Mouse (Mus musculus): ENCODE measurements around the gene Olfr301. TPM values are rescaled to one million over a fixed set of nuclear protein-coding genes. Genes with fewer than 3 reads are reported as not detected.

Olfr301 gene
- total RNA-seq (2014; fragmentation: Nextera tagmentation): not detected in 2 replicates
- 0.12 TPM in 1 of 2 replicates, not detected in the other for total RNA-seq (2017)
- not detected in 2 replicates for polyA plus RNA-seq (2012)

DNA sequence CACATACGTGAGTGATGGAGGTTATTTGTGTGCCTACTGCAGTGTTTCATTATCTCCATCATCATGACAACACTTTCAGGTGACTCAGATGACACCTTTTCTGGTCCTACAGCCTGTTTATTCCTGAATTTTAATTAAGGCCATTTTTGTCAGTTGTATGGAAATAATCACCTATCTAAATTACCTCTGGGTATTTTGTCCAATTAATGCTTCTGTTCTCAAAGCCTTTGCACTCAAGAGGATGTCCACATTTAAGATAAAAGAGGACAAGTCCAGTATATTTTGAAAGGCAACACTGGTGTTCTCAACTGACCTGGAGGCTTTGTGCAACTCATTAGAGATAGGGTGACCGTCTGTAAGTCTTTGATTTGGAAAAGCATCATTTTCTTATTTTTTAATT lies at the start of gene Olfr301:
Olfr301 (plus strand) TSS at position 301 of the 400 bp plus-strand sequence.
- no peak for DNase-seq (ENCODE audit: low spot score)
- Histone ChIP-seq H3K4me3 (ENCODE audit: low read depth, low read length) (no peak within 1 kb of the TSS), H3K9me3 (replicated peaks) (no peaks in the 10 kb centered on the region), H3K36me3 (replicated peaks) (no peaks in the 10 kb centered on the region), H3K27me3 (ENCODE audit: insufficient read depth, low read length) (no peaks in the 10 kb centered on the region), H3K4me1 (ENCODE audit: insufficient read depth, low read depth, low read length) (no peaks in the 10 kb centered on the region)
- TF ChIP-seq CTCF (IDR thresholded peaks at IDR 0.05; ENCODE audit: low read depth, low read length) (no peak), TAL1 (conservative IDR thresholded peaks at IDR 0.05; ENCODE audit: low read depth, low read length) (no peak), GATA2 (IDR thresholded peaks at IDR 0.05; ENCODE audit: borderline replicate concordance, low read depth, low read length) (no peak), POLR2AphosphoS5 (IDR thresholded peaks at IDR 0.05; ENCODE audit: insufficient replicate concordance, low read depth, low read length) (no peak), GATA1 (IDR thresholded peaks at IDR 0.05; ENCODE audit: borderline replicate concordance, low read length) (no peak)
- ATAC-seq (ENCODE audit: extremely low read depth, insufficient number of reproducible peaks, low FRiP score, poor library complexity, severe bottlenecking): no peak

- Histone ChIP-seq H3K4me3 (ENCODE audit: low read depth, low read length) (no peak within 1 kb of the TSS), H3K9me3 (replicated peaks) (0 out of 2 replicates have a peak, but pooled peaks cover 2% of the 10 kb centered on the region), H3K4me1 (ENCODE audit: insufficient read depth, low read depth, low read length) (no peaks in the 10 kb centered on the region), H3K27me3 (ENCODE audit: insufficient read depth, low read length) (no peaks in the 10 kb centered on the region), H3K36me3 (replicated peaks) (no peaks in the 10 kb centered on the region)
- DNase-seq (ENCODE audit: low spot score): no peak
- no peak for TF ChIP-seq GATA1 (IDR thresholded peaks at IDR 0.05; ENCODE audit: borderline replicate concordance, low read length)
- TF ChIP-seq GATA2 (IDR thresholded peaks at IDR 0.05; ENCODE audit: borderline replicate concordance, low read depth, low read length): no peak
- TF ChIP-seq TAL1 (conservative IDR thresholded peaks at IDR 0.05; ENCODE audit: low read depth, low read length): no peak
- no peak for TF ChIP-seq CTCF (IDR thresholded peaks at IDR 0.05; ENCODE audit: low read depth, low read length)
- no peak for TF ChIP-seq POLR2AphosphoS5 (IDR thresholded peaks at IDR 0.05; ENCODE audit: insufficient replicate concordance, low read depth, low read length)
- ATAC-seq (ENCODE audit: extremely low read depth, insufficient number of reproducible peaks, low FRiP score, poor library complexity, severe bottlenecking): no peak
Observed at GRCm38 (mm10) chr7:86366828-86367227, 36.8 kb upstream of the Olfr301 start, which contains the start of gene Olfr305. Gene Olfr305 (minus strand): TSS chr7:86366928.

GRCm38 (mm10) chr7:86385769-86386168 lies 17.9 kb upstream of the Olfr301 start:
- H3K4me1 ChIP-seq (ENCODE audit: insufficient read depth, low read depth, low read length): no peaks in the 10 kb centered on the region
- no peaks in the 10 kb centered on the region for H3K27me3 ChIP-seq (ENCODE audit: insufficient read depth, low read length)
- TF ChIP-seq GATA2 (IDR thresholded peaks at IDR 0.05; ENCODE audit: borderline replicate concordance, low read depth, low read length): no peak
- TF ChIP-seq GATA1 (IDR thresholded peaks at IDR 0.05; ENCODE audit: borderline replicate concordance, low read length): no peak
- no peak for TF ChIP-seq TAL1 (conservative IDR thresholded peaks at IDR 0.05; ENCODE audit: low read depth, low read length)
- no peak for TF ChIP-seq POLR2AphosphoS5 (IDR thresholded peaks at IDR 0.05; ENCODE audit: insufficient replicate concordance, low read depth, low read length)
- no peak for TF ChIP-seq CTCF (IDR thresholded peaks at IDR 0.05; ENCODE audit: low read depth, low read length)
- no peaks in the 10 kb centered on the region for H3K9me3 ChIP-seq (replicated peaks)
- H3K4me3 ChIP-seq (ENCODE audit: low read depth, low read length): no peak overlapping the region
- ATAC-seq (ENCODE audit: extremely low read depth, insufficient number of reproducible peaks, low FRiP score, poor library complexity, severe bottlenecking) (no peak), DNase-seq (ENCODE audit: low spot score) (no peak)
- H3K36me3 ChIP-seq (replicated peaks): no peaks in the 10 kb centered on the region

- no peaks in the 10 kb centered on the region for H3K36me3 ChIP-seq (replicated peaks)
- H3K27me3 ChIP-seq (ENCODE audit: insufficient read depth, low read length): no peaks in the 10 kb centered on the region
- H3K4me3 ChIP-seq (ENCODE audit: low read depth, low read length): no peak within 1 kb of the TSS
- DNase-seq (ENCODE audit: low spot score) (no peak), ATAC-seq (ENCODE audit: extremely low read depth, insufficient number of reproducible peaks, low FRiP score, poor library complexity, severe bottlenecking) (no peak)
- H3K9me3 ChIP-seq (replicated peaks): no peaks in the 10 kb centered on the region
- TF ChIP-seq CTCF (IDR thresholded peaks at IDR 0.05; ENCODE audit: low read depth, low read length): no peak
- TF ChIP-seq GATA1 (IDR thresholded peaks at IDR 0.05; ENCODE audit: borderline replicate concordance, low read length): no peak
- no peak for TF ChIP-seq GATA2 (IDR thresholded peaks at IDR 0.05; ENCODE audit: borderline replicate concordance, low read depth, low read length)
- H3K4me1 ChIP-seq (ENCODE audit: insufficient read depth, low read depth, low read length): no peaks in the 10 kb centered on the region
Observed at GRCm38 (mm10) chr7:86386558-86386957, 17.1 kb upstream of the Olfr301 start, which contains the start of gene Olfr304. Gene Olfr304 (minus strand): TSS chr7:86386658.

GRCm38 (mm10) chr7:86397689-86398088 lies 6.0 kb upstream of the Olfr301 start, which contains the start of gene Olfr303:
Gene Olfr303 (minus strand): TSS chr7:86397789.
- DNase-seq (ENCODE audit: low spot score) (no peak), ATAC-seq (ENCODE audit: extremely low read depth, insufficient number of reproducible peaks, low FRiP score, poor library complexity, severe bottlenecking) (no peak)
- Histone ChIP-seq H3K4me1 (ENCODE audit: insufficient read depth, low read depth, low read length) (no peaks in the 10 kb centered on the region), H3K9me3 (replicated peaks) (no peaks in the 10 kb centered on the region; the same call in 1 of the 2 replicates), H3K4me3 (ENCODE audit: low read depth, low read length) (no peak within 1 kb of the TSS), H3K36me3 (replicated peaks) (no peaks in the 10 kb centered on the region), H3K27me3 (ENCODE audit: insufficient read depth, low read length) (no peaks in the 10 kb centered on the region)
- TF ChIP-seq GATA2 (IDR thresholded peaks at IDR 0.05; ENCODE audit: borderline replicate concordance, low read depth, low read length): no peak
- TF ChIP-seq TAL1 (conservative IDR thresholded peaks at IDR 0.05; ENCODE audit: low read depth, low read length): no peak
- TF ChIP-seq GATA1 (IDR thresholded peaks at IDR 0.05; ENCODE audit: borderline replicate concordance, low read length): no peak
- TF ChIP-seq CTCF (IDR thresholded peaks at IDR 0.05; ENCODE audit: low read depth, low read length): no peak
- no peak for TF ChIP-seq POLR2AphosphoS5 (IDR thresholded peaks at IDR 0.05; ENCODE audit: insufficient replicate concordance, low read depth, low read length)

- no peaks in the 10 kb centered on the region for H3K36me3 ChIP-seq (replicated peaks)
- no peaks in the 10 kb centered on the region for H3K27me3 ChIP-seq (ENCODE audit: insufficient read depth, low read length)
- no peak for ATAC-seq (ENCODE audit: extremely low read depth, insufficient number of reproducible peaks, low FRiP score, poor library complexity, severe bottlenecking)
Observed at GRCm38 (mm10) chr7:86459621-86460020, 56.0 kb downstream of the Olfr301 start, which contains the start of gene Olfr299. Gene Olfr299 (plus strand): TSS chr7:86459921.

More at GRCm38 (mm10) chr7:86459621-86460020, 56.0 kb downstream of the Olfr301 start, which contains the start of gene Olfr299:
- Histone ChIP-seq H3K4me3 (ENCODE audit: low read depth, low read length) (no peak within 1 kb of the TSS), H3K4me1 (ENCODE audit: insufficient read depth, low read depth, low read length) (no peaks in the 10 kb centered on the region), H3K9me3 (replicated peaks) (no peaks in the 10 kb centered on the region)
- DNase-seq (ENCODE audit: low spot score): no peak
- TF ChIP-seq GATA2 (IDR thresholded peaks at IDR 0.05; ENCODE audit: borderline replicate concordance, low read depth, low read length): no peak
- no peak for TF ChIP-seq POLR2AphosphoS5 (IDR thresholded peaks at IDR 0.05; ENCODE audit: insufficient replicate concordance, low read depth, low read length)
- TF ChIP-seq TAL1 (conservative IDR thresholded peaks at IDR 0.05; ENCODE audit: low read depth, low read length): no peak
- no peak for TF ChIP-seq GATA1 (IDR thresholded peaks at IDR 0.05; ENCODE audit: borderline replicate concordance, low read length)
- TF ChIP-seq CTCF (IDR thresholded peaks at IDR 0.05; ENCODE audit: low read depth, low read length): no peak

Other genes starting within 250 kb of the Olfr301 start
- not detected in 2 replicates for gene Vmn2r75, start 232.1 kb upstream of the Olfr301 start, total RNA-seq (2014; fragmentation: Nextera tagmentation)
- gene Vmn2r75, start 232.1 kb upstream of the Olfr301 start, total RNA-seq (2017): under 0.01 and 0.06 TPM in 2 replicates
- gene Vmn2r75, start 232.1 kb upstream of the Olfr301 start, polyA plus RNA-seq (2012): not detected in 2 replicates
- gene Vmn2r76, start 157.5 kb upstream of the Olfr301 start, total RNA-seq (2014; fragmentation: Nextera tagmentation): not detected in 2 replicates
- 0.05 and 0.06 TPM in 2 replicates for gene Vmn2r76, start 157.5 kb upstream of the Olfr301 start, total RNA-seq (2017)
- gene Vmn2r76, start 157.5 kb upstream of the Olfr301 start, polyA plus RNA-seq (2012): not detected in 2 replicates
- gene Olfr310, start 126.7 kb upstream of the Olfr301 start, total RNA-seq (2014; fragmentation: Nextera tagmentation): not detected in 2 replicates
- gene Olfr310, start 126.7 kb upstream of the Olfr301 start, total RNA-seq (2017): 0.27 TPM in 1 of 2 replicates, not detected in the other
- gene Olfr310, start 126.7 kb upstream of the Olfr301 start, polyA plus RNA-seq (2012): not detected in 2 replicates
- gene Olfr309, start 90.1 kb upstream of the Olfr301 start, total RNA-seq (2014; fragmentation: Nextera tagmentation): not detected in 2 replicates
- 0.11 TPM in 1 of 2 replicates, not detected in the other for gene Olfr309, start 90.1 kb upstream of the Olfr301 start, total RNA-seq (2017)
- gene Olfr309, start 90.1 kb upstream of the Olfr301 start, polyA plus RNA-seq (2012): not detected in 2 replicates
- gene Olfr308, start 78.2 kb upstream of the Olfr301 start, total RNA-seq (2014; fragmentation: Nextera tagmentation): not detected in 2 replicates
- 0.11 TPM in 1 of 2 replicates, not detected in the other for gene Olfr308, start 78.2 kb upstream of the Olfr301 start, total RNA-seq (2017)
- gene Olfr308, start 78.2 kb upstream of the Olfr301 start, polyA plus RNA-seq (2012): not detected in 2 replicates
- not detected in 2 replicates for gene Olfr307, start 66.3 kb upstream of the Olfr301 start, total RNA-seq (2014; fragmentation: Nextera tagmentation)
- 0.11 and 0.35 TPM in 2 replicates for gene Olfr307, start 66.3 kb upstream of the Olfr301 start, total RNA-seq (2017)
- gene Olfr307, start 66.3 kb upstream of the Olfr301 start, polyA plus RNA-seq (2012): not detected in 2 replicates
- gene Olfr305, start 36.9 kb upstream of the Olfr301 start, total RNA-seq (2014; fragmentation: Nextera tagmentation): not detected in 2 replicates
- 0.12 and 0.22 TPM in 2 replicates for gene Olfr305, start 36.9 kb upstream of the Olfr301 start, total RNA-seq (2017)
- not detected in 2 replicates for gene Olfr305, start 36.9 kb upstream of the Olfr301 start, polyA plus RNA-seq (2012)
- not detected in 2 replicates for gene Olfr304, start 17.2 kb upstream of the Olfr301 start, total RNA-seq (2014; fragmentation: Nextera tagmentation)
- 0.16 TPM in 1 of 2 replicates, not detected in the other for gene Olfr304, start 17.2 kb upstream of the Olfr301 start, total RNA-seq (2017)
- gene Olfr304, start 17.2 kb upstream of the Olfr301 start, polyA plus RNA-seq (2012): not detected in 2 replicates
- not detected in 2 replicates for gene Olfr303, start 6.1 kb upstream of the Olfr301 start, total RNA-seq (2014; fragmentation: Nextera tagmentation)
- gene Olfr303, start 6.1 kb upstream of the Olfr301 start, total RNA-seq (2017): 0.23 TPM in 1 of 2 replicates, not detected in the other
- gene Olfr303, start 6.1 kb upstream of the Olfr301 start, polyA plus RNA-seq (2012): not detected in 2 replicates
- gene Olfr299, start 56.1 kb downstream of the Olfr301 start, total RNA-seq (2014; fragmentation: Nextera tagmentation): not detected in 2 replicates
- 0.05 TPM in 1 of 2 replicates, not detected in the other for gene Olfr299, start 56.1 kb downstream of the Olfr301 start, total RNA-seq (2017)
- not detected in 2 replicates for gene Olfr299, start 56.1 kb downstream of the Olfr301 start, polyA plus RNA-seq (2012)
- gene Olfr298, start 88.6 kb downstream of the Olfr301 start, total RNA-seq (2014; fragmentation: Nextera tagmentation): not detected in 2 replicates
- 0.12 TPM in 1 of 2 replicates, not detected in the other for gene Olfr298, start 88.6 kb downstream of the Olfr301 start, total RNA-seq (2017)
- gene Olfr298, start 88.6 kb downstream of the Olfr301 start, polyA plus RNA-seq (2012): not detected in 2 replicates
- not detected in 2 replicates for gene Olfr297, start 116.1 kb downstream of the Olfr301 start, total RNA-seq (2014; fragmentation: Nextera tagmentation)
- 0.06 TPM in 1 of 2 replicates, not detected in the other for gene Olfr297, start 116.1 kb downstream of the Olfr301 start, total RNA-seq (2017)
- gene Olfr297, start 116.1 kb downstream of the Olfr301 start, polyA plus RNA-seq (2012): not detected in 2 replicates
- gene Olfr295, start 180.0 kb downstream of the Olfr301 start, total RNA-seq (2014; fragmentation: Nextera tagmentation): not detected in 2 replicates
- gene Olfr295, start 180.0 kb downstream of the Olfr301 start, total RNA-seq (2017): 0.06 and 0.27 TPM in 2 replicates
- not detected in 2 replicates for gene Olfr295, start 180.0 kb downstream of the Olfr301 start, polyA plus RNA-seq (2012)
- not detected in 2 replicates for gene Olfr294, start 212.8 kb downstream of the Olfr301 start, total RNA-seq (2014; fragmentation: Nextera tagmentation)
- gene Olfr294, start 212.8 kb downstream of the Olfr301 start, total RNA-seq (2017): 0.12 and 0.16 TPM in 2 replicates
- gene Olfr294, start 212.8 kb downstream of the Olfr301 start, polyA plus RNA-seq (2012): not detected in 2 replicates
- not detected in 2 replicates for gene Olfr293, start 245.2 kb downstream of the Olfr301 start, total RNA-seq (2014; fragmentation: Nextera tagmentation)
- 0.33 and 0.35 TPM in 2 replicates for gene Olfr293, start 245.2 kb downstream of the Olfr301 start, total RNA-seq (2017)
- not detected in 2 replicates for gene Olfr293, start 245.2 kb downstream of the Olfr301 start, polyA plus RNA-seq (2012)